Mouse (Mus musculus) MEL (cell line): Measurements from ENCODE around the gene Pax1.

ENCODE experiments used
- CTCF ChIP-seq, 3 experiments: IDR thresholded peaks in 2 of 3; conservative IDR thresholded peaks in 1 of 3; 2 replicates each; pipeline ENCODE4 v1.5.1; 2011 to 2012; ENCODE audit warnings: low read length in 3 of 3, low read depth in 2 of 3, mild to moderate bottlenecking in 2 of 3, improper control_type of control experiment in 1 of 3, inconsistent platforms in 1 of 3, mixed read lengths in 1 of 3, moderate library complexity in 1 of 3; ENCODE audit not compliant: control insufficient read depth in 1 of 3, insufficient read depth in 1 of 3, poor library complexity in 1 of 3, severe bottlenecking in 1 of 3
- EP300 ChIP-seq, 2 experiments: IDR thresholded peaks; 2 replicates each; pipeline ENCODE4 v1.6.1; 2011; ENCODE audit warnings: improper control_type of control experiment in 2 of 2, low read length in 2 of 2, low read depth in 1 of 2, mild to moderate bottlenecking in 1 of 2
- GABPA ChIP-seq: IDR thresholded peaks from 2 replicates; pipeline ENCODE4 v1.6.1; 2012; ENCODE audit warnings: low read depth, mild to moderate bottlenecking, inconsistent platforms, low read length, improper control_type of control experiment, moderate library complexity
- GATA1 ChIP-seq: IDR thresholded peaks from 2 replicates; pipeline ENCODE4 v1.6.1; 2011; ENCODE audit warnings: low read depth, low read length, improper control_type of control experiment
- JUND ChIP-seq: IDR thresholded peaks from 2 replicates; pipeline ENCODE4 v1.6.1; 2011; ENCODE audit warnings: low read depth, mild to moderate bottlenecking, improper control_type of control experiment, low read length
- MAFK ChIP-seq: IDR thresholded peaks from 2 replicates; pipeline ENCODE4 v1.6.1; 2011; ENCODE audit warnings: low read depth, mild to moderate bottlenecking, low read length, improper control_type of control experiment, borderline replicate concordance
- POLR2A ChIP-seq, 2 experiments: IDR thresholded peaks; 2 replicates each; pipeline ENCODE4 v1.6.1; 2011 to 2012; ENCODE audit warnings: low read length in 2 of 2, mild to moderate bottlenecking in 2 of 2, control low read depth in 1 of 2, improper control_type of control experiment in 1 of 2, low read depth in 1 of 2, moderate library complexity in 1 of 2; ENCODE audit not compliant: control insufficient read depth in 1 of 2, insufficient read depth in 1 of 2, poor library complexity in 1 of 2
- POLR2AphosphoS5 ChIP-seq: IDR thresholded peaks from 2 replicates; pipeline ENCODE4 v1.6.1; 2012; ENCODE audit warnings: low read depth, borderline replicate concordance, mild to moderate bottlenecking, inconsistent platforms, low read length, moderate library complexity, mixed read lengths
- TAL1 ChIP-seq: IDR thresholded peaks from 2 replicates; pipeline ENCODE4 v1.6.1; 2012; ENCODE audit warnings: mild to moderate bottlenecking, inconsistent platforms, low read length, moderate library complexity, mixed read lengths
- TCF12 ChIP-seq: IDR thresholded peaks from 2 replicates; pipeline ENCODE4 v1.6.1; 2014; ENCODE audit warnings: low read depth, mild to moderate bottlenecking, inconsistent platforms, low read length, improper control_type of control experiment, moderate library complexity
- USF1 ChIP-seq: IDR thresholded peaks from 2 replicates; pipeline ENCODE4 v1.6.1; 2014; ENCODE audit warnings: low read depth, mild to moderate bottlenecking, inconsistent platforms, low read length, improper control_type of control experiment, moderate library complexity
- ZKSCAN1 ChIP-seq: IDR thresholded peaks from 2 replicates; pipeline ENCODE4 v1.6.1; 2012; ENCODE audit warnings: low read depth, mild to moderate bottlenecking, inconsistent platforms, low read length, improper control_type of control experiment, moderate library complexity

DNA sequence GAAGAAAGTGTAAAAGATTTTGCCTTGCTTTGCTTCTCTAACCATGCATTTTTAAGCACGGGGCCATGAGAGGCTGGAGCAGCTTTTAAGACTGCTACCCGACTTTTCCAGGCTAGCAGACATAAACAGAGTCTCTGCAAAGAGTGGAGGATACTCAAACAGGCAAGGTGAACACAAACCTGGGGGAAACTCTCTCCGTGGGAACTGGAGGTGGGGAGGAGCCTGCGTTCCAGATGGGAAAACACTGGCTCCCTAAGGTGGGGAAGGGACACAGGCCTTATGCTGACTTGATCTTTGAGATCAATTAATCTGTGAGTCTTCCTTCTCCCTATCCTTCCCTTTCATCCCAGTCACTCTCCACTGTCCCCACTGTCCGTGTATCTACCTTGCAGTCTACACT, 869 bp upstream of the Pax1 start:
- TF ChIP-seq POLR2A (IDR thresholded peaks at IDR 0.05; ENCODE audit: control insufficient read depth in 1 of 2, insufficient read depth in 1 of 2, low read depth in 1 of 2, low read length in 2 of 2, poor library complexity in 1 of 2) = no peak
- TF ChIP-seq GABPA = no peak
- no peak for TF ChIP-seq JUND
- TF ChIP-seq USF1 = no peak
- TF ChIP-seq GATA1 = no peak
- no peak for TF ChIP-seq POLR2AphosphoS5
- TF ChIP-seq TCF12 = no peak
- no peak for TF ChIP-seq CTCF (IDR thresholded peaks at IDR 0.05 in 2 of 3, conservative IDR thresholded peaks at IDR 0.05 in 1 of 3; ENCODE audit: control insufficient read depth in 1 of 3, insufficient read depth in 1 of 3, low read depth in 2 of 3, low read length in 3 of 3, poor library complexity in 1 of 3, severe bottlenecking in 1 of 3)
- TF ChIP-seq EP300 (IDR thresholded peaks at IDR 0.05; ENCODE audit: low read depth in 1 of 2, low read length in 2 of 2) = no peak
- no peak for TF ChIP-seq TAL1
- no peak for TF ChIP-seq MAFK
- no peak for TF ChIP-seq ZKSCAN1
